In genomic region chr8:89024796-89025195, GRCm38 (mm10) we compare ENCODE assay signal across 27 mouse cellular contexts. TPM values are rescaled to one million over a fixed set of nuclear protein-coding genes. Genes with fewer than 3 reads are reported as not detected.
DNase-seq lines count a peak whose midpoint lies in the region; ATAC-seq and TF ChIP-seq lines count a peak whose summit lies in the region.
"Had no signal": no experiment of that assay in that cellular context is flagged by ENCODE, and none has a peak within 500 bp of the region (broad histone marks: within the 10 kb centered on the region; RNA-seq: fewer than 3 reads in every experiment).

No protein-coding gene starts in this region.

- no peak for TF ChIP-seq CTCF in olfactory bulb, adult 2 months (IDR thresholded peaks at IDR 0.05; ENCODE audit: insufficient read depth, low read depth, low read length)

- H3K27ac ChIP-seq in heart, embryonic 10.5 days: 0 out of 2 replicates have a peak overlapping the region, but pooled peaks have one; percentile 36
- H3K27ac ChIP-seq in hindbrain, embryonic 11.5 days (ENCODE audit: low read depth, low read length): no peak overlapping the region
- no peak overlapping the region for H3K27ac ChIP-seq in hindbrain, embryonic 16.5 days (ENCODE audit: low read depth, low read length)
- H3K27ac ChIP-seq in neural tube, embryonic 13.5 days (replicated peaks): peak overlapping the region; percentile 62
- no peak overlapping the region for H3K27ac ChIP-seq in neural tube, embryonic 15.5 days (replicated peaks)
- peak overlapping the region; percentile 24; the same call in 1 of the 2 replicates for H3K27ac ChIP-seq in olfactory bulb, adult 2 months (ENCODE audit: insufficient read depth, low read depth, low read length)
- H3K27ac ChIP-seq: hindbrain, embryonic 13.5 days; limb, embryonic 15.5 days; liver, embryonic 14.5 days; lung, embryonic 15.5 days; stomach, postnatal 0 days had no signal

- H3K4me3 ChIP-seq in heart, embryonic 10.5 days: peak overlapping the region; percentile 59
- H3K4me3 ChIP-seq in hindbrain, embryonic 11.5 days (ENCODE audit: low read depth, low read length): no peak overlapping the region
- no peak overlapping the region for H3K4me3 ChIP-seq in hindbrain, embryonic 16.5 days (ENCODE audit: low read length)
- no peak overlapping the region for H3K4me3 ChIP-seq in neural tube, embryonic 13.5 days
- no peak overlapping the region for H3K4me3 ChIP-seq in neural tube, embryonic 15.5 days (replicated peaks)
- H3K4me3 ChIP-seq in olfactory bulb, adult 2 months (ENCODE audit: insufficient read depth, low read depth, low read length): no peak overlapping the region
- H3K4me3 ChIP-seq: myocyte had no signal

- peaks cover 17% of the 10 kb centered on the region for H3K36me3 ChIP-seq in heart, embryonic 10.5 days
- no peaks in the 10 kb centered on the region for H3K36me3 ChIP-seq in hindbrain, embryonic 11.5 days (ENCODE audit: control insufficient read depth, insufficient read depth, low read length)
- H3K36me3 ChIP-seq in hindbrain, embryonic 16.5 days (ENCODE audit: control insufficient read depth, insufficient read depth, low read length): no peaks in the 10 kb centered on the region
- H3K36me3 ChIP-seq in neural tube, embryonic 13.5 days: peaks cover 3% of the 10 kb centered on the region; the same call in 1 of the 2 replicates
- H3K36me3 ChIP-seq in neural tube, embryonic 15.5 days: no peaks in the 10 kb centered on the region
- H3K36me3 ChIP-seq: hindbrain, embryonic 13.5 days; lung, embryonic 15.5 days had no signal

- no peak for TF ChIP-seq POLR2A in olfactory bulb, adult 2 months (IDR thresholded peaks at IDR 0.05; ENCODE audit: insufficient read depth, low read depth, low read length)

- H3K4me2 ChIP-seq in hindbrain, embryonic 11.5 days (replicated peaks; ENCODE audit: low read depth, low read length): no peak overlapping the region
- H3K4me2 ChIP-seq in hindbrain, embryonic 16.5 days (ENCODE audit: low read length): no peak overlapping the region
- 0 out of 2 replicates have a peak overlapping the region, but pooled peaks have one; percentile 70 for H3K4me2 ChIP-seq in neural tube, embryonic 13.5 days
- H3K4me2 ChIP-seq in neural tube, embryonic 15.5 days: no peak overlapping the region

- ATAC-seq in hindbrain, embryonic 11.5 days (ENCODE audit: low FRiP score): no peak
- no peak for ATAC-seq in hindbrain, embryonic 16.5 days
- ATAC-seq in neural tube, embryonic 13.5 days (ENCODE audit: low read depth): no peak
- ATAC-seq in neural tube, embryonic 15.5 days (ENCODE audit: low FRiP score): no peak
- ATAC-seq: CD4-positive, CD25-positive, alpha-beta regulatory T cell, adult 4 months; inflammation-experienced regulatory T-cells, adult 6 months had no signal

- H3K27me3 ChIP-seq in heart, embryonic 10.5 days (ENCODE audit: insufficient read depth, poor library complexity, severe bottlenecking): peaks cover 5% of the 10 kb centered on the region
- peaks cover 2% of the 10 kb centered on the region; the same call in 1 of the 2 replicates for H3K27me3 ChIP-seq in hindbrain, embryonic 11.5 days (ENCODE audit: control insufficient read depth, insufficient read depth, low read length)
- peaks cover 5% of the 10 kb centered on the region for H3K27me3 ChIP-seq in hindbrain, embryonic 16.5 days (replicated peaks; ENCODE audit: control insufficient read depth, insufficient read depth, low read length)
- H3K27me3 ChIP-seq in neural tube, embryonic 13.5 days: peaks cover 14% of the 10 kb centered on the region
- H3K27me3 ChIP-seq in neural tube, embryonic 15.5 days (replicated peaks): 0 out of 2 replicates have a peak, but pooled peaks cover 10% of the 10 kb centered on the region

- DNase-seq in heart, embryonic 10.5 days (ENCODE audit: low spot score): no peak
- DNase-seq in heart, adult 9 months (ENCODE audit: low spot score in 2 of 2): no peak
- peak; percentile 28 for DNase-seq in hindbrain, embryonic 11.5 days (ENCODE audit: low spot score)
- DNase-seq in left cerebral cortex, adult 11 months (ENCODE audit: low spot score): no peak
- DNase-seq: adrenal gland, postnatal 14 days; cerebellum, adult 2 months; cerebellum, postnatal 25 days; heart, postnatal 14 days; kidney, postnatal 14 days; layer of hippocampus, postnatal 36 days; lung, postnatal 4 days; right cerebral cortex, postnatal 14 days; thymus, adult 2 months; thymus, postnatal 4 days had no signal

- H3K9me3 ChIP-seq in heart, embryonic 10.5 days: no peaks in the 10 kb centered on the region
- no peaks in the 10 kb centered on the region for H3K9me3 ChIP-seq in hindbrain, embryonic 11.5 days (ENCODE audit: control insufficient read depth, low read length)
- no peaks in the 10 kb centered on the region for H3K9me3 ChIP-seq in hindbrain, embryonic 16.5 days (ENCODE audit: control insufficient read depth, low read length)
- H3K9me3 ChIP-seq in neural tube, embryonic 13.5 days: no peaks in the 10 kb centered on the region
- no peaks in the 10 kb centered on the region for H3K9me3 ChIP-seq in neural tube, embryonic 15.5 days (replicated peaks)
- H3K9me3 ChIP-seq: forebrain, embryonic 10.5 days; hindbrain, embryonic 13.5 days; limb, embryonic 15.5 days; lung, embryonic 15.5 days had no signal

- 11% methylated on average over 6 of the region's 6 CpGs for WGBS in heart, embryonic 10.5 days
- 18% methylated on average over 6 of the region's 6 CpGs for WGBS in hindbrain, embryonic 11.5 days
- WGBS in hindbrain, embryonic 16.5 days: 37% methylated on average over 6 of the region's 6 CpGs
- WGBS in neural tube, embryonic 13.5 days: 17% methylated on average over 6 of the region's 6 CpGs
- WGBS in neural tube, embryonic 15.5 days: 32% methylated on average over 6 of the region's 6 CpGs
- 45% methylated on average over 6 of the region's 6 CpGs for WGBS in olfactory bulb, adult 2 months

- H3K4me1 ChIP-seq in heart, embryonic 10.5 days: peaks cover 51% of the 10 kb centered on the region
- peaks cover 7% of the 10 kb centered on the region; the same call in 1 of the 2 replicates for H3K4me1 ChIP-seq in hindbrain, embryonic 11.5 days (replicated peaks; ENCODE audit: control insufficient read depth, insufficient read depth, low read length)
- H3K4me1 ChIP-seq in hindbrain, embryonic 16.5 days (ENCODE audit: control insufficient read depth, insufficient read depth, low read depth, low read length): peaks cover 9% of the 10 kb centered on the region
- H3K4me1 ChIP-seq in neural tube, embryonic 13.5 days (replicated peaks): peaks cover 68% of the 10 kb centered on the region
- H3K4me1 ChIP-seq in neural tube, embryonic 15.5 days: peaks cover 26% of the 10 kb centered on the region
- peaks cover 25% of the 10 kb centered on the region for H3K4me1 ChIP-seq in olfactory bulb, adult 2 months (ENCODE audit: control insufficient read depth, insufficient read depth, low read length)

- H3K9ac ChIP-seq in hindbrain, embryonic 11.5 days (ENCODE audit: low read depth, low read length): no peak overlapping the region
- no peak overlapping the region for H3K9ac ChIP-seq in hindbrain, embryonic 16.5 days (ENCODE audit: low read depth, low read length)
- no peak overlapping the region for H3K9ac ChIP-seq in neural tube, embryonic 13.5 days
- no peak overlapping the region for H3K9ac ChIP-seq in neural tube, embryonic 15.5 days (replicated peaks)
- H3K9ac ChIP-seq: limb, embryonic 15.5 days; liver, embryonic 14.5 days; lung, embryonic 15.5 days had no signal

RNA-seq across cellular contexts. Expression of gene Sall1, which starts 19.2 kb away (rescaled TPM):
- 5.9 and 6.9 TPM in 2 replicates for polyA plus RNA-seq in heart, embryonic 10.5 days (2016; fragmentation: Nextera tagmentation; extraction: Ambion mirVana)
- polyA plus RNA-seq in hindbrain, embryonic 11.5 days (2014; fragmentation: Nextera tagmentation; extraction: Ambion mirVana): 18.7 and 20.8 TPM in 2 replicates
- polyA plus RNA-seq in hindbrain, embryonic 16.5 days (2015; fragmentation: Nextera tagmentation; extraction: Ambion mirVana): 5.3 and 7.2 TPM in 2 replicates
- polyA plus RNA-seq in neural tube, embryonic 13.5 days (2015; fragmentation: Nextera tagmentation; extraction: Ambion mirVana): 17.1 and 17.2 TPM in 2 replicates
- polyA plus RNA-seq in neural tube, embryonic 15.5 days (2015; fragmentation: Nextera tagmentation; extraction: Ambion mirVana): 11.6 and 11.7 TPM in 2 replicates
- not detected in 2 replicates for polyA plus RNA-seq in olfactory bulb, adult 2 months (2012; ENCODE audit: insufficient read depth, insufficient read length, low replicate concordance, missing spikeins)
- polyA plus RNA-seq: CD4-positive, CD25-positive, alpha-beta regulatory T cell, adult 4 months; inflammation-experienced regulatory T-cells, adult 6 months; myocyte had no signal

Comparison
In these comparisons a context has a peak if more than half of its experiments do, and no peak if none do; other contexts are left out.
1. H3K27ac ChIP-seq: peak in heart, embryonic 10.5 days (single experiment), neural tube, embryonic 13.5 days (single experiment) and olfactory bulb, adult 2 months (single experiment); none in hindbrain, embryonic 11.5 days (single experiment), hindbrain, embryonic 16.5 days (single experiment) and neural tube, embryonic 15.5 days (single experiment).